Mouse (Mus musculus): ENCODE measurements around the gene Ctrb1.

GRCm38 (mm10) chr8:111738867-111739266 is 48.1 kb upstream of the Ctrb1 start:
- TF ChIP-seq CTCF (IDR thresholded peaks at IDR 0.05; ENCODE audit: low read depth, low read length) (no peak), GATA1 (IDR thresholded peaks at IDR 0.05; ENCODE audit: borderline replicate concordance, low read length) (no peak), TAL1 (conservative IDR thresholded peaks at IDR 0.05; ENCODE audit: low read depth, low read length) (no peak), POLR2AphosphoS5 (IDR thresholded peaks at IDR 0.05; ENCODE audit: insufficient replicate concordance, low read depth, low read length) (no peak)

All from G1E (cell line).